Mouse (Mus musculus) neural tube, embryonic 11.5 days (tissue): ENCODE results near the gene Apoe. TPM values are rescaled to one million over a fixed set of nuclear protein-coding genes. Genes with fewer than 3 reads are reported as not detected.

Experiments
- ATAC-seq: fragments of 200-750 bp; cut with Nextera tagmentation; 2 replicates; pipeline ENCODE4 v1.8.0; 2017; ENCODE audit warnings: moderate number of reproducible peaks, mild to moderate bottlenecking, moderate TSS enrichment, moderate library complexity; ENCODE audit not compliant: insufficient read depth, low FRiP score, low TSS enrichment
- DNase-seq: peaks from one replicate; pipeline ENCODE4 v3.0.0-alpha.2; 2015; ENCODE audit warnings: low spot score
- H3K27ac ChIP-seq: fragments of 300-500 bp; sonication (generic); 2 replicates; pipeline ENCODE4 v1.5.1; 2014; ENCODE audit warnings: low read depth, mild to moderate bottlenecking, low read length
- H3K27me3 ChIP-seq: fragments of 300-500 bp; sonication (generic); 2 replicates; pipeline ENCODE4 v1.6.1; 2014; ENCODE audit warnings: mild to moderate bottlenecking, low read length, mixed read lengths; ENCODE audit not compliant: control insufficient read depth, insufficient read depth
- H3K36me3 ChIP-seq: fragments of 300-500 bp; sonication (generic); 2 replicates; pipeline ENCODE4 v1.6.1; 2014; ENCODE audit warnings: mild to moderate bottlenecking, low read length, moderate library complexity, mixed read lengths; ENCODE audit not compliant: control insufficient read depth, insufficient read depth
- H3K4me1 ChIP-seq: fragments of 300-500 bp; sonication (generic); 2 replicates; pipeline ENCODE4 v1.6.1; 2014; ENCODE audit warnings: low read length, mixed read lengths; ENCODE audit not compliant: control insufficient read depth, insufficient read depth
- H3K4me2 ChIP-seq: fragments of 300-500 bp; sonication (generic); 2 replicates; pipeline ENCODE4 v1.6.1; 2014; ENCODE audit warnings: low read depth, mild to moderate bottlenecking, moderate library complexity
- H3K4me3 ChIP-seq: fragments of 300-500 bp; sonication (generic); 2 replicates; pipeline ENCODE4 v1.5.1; 2014; ENCODE audit warnings: low read depth, low read length
- H3K9ac ChIP-seq: fragments of 300-500 bp; sonication (generic); 2 replicates; pipeline ENCODE4 v1.6.1; 2014; ENCODE audit warnings: mild to moderate bottlenecking, low read length
- H3K9me3 ChIP-seq: fragments of 300-500 bp; sonication (generic); 2 replicates; pipeline ENCODE4 v1.6.1; 2016; ENCODE audit warnings: low read length; ENCODE audit not compliant: control insufficient read depth
- WGBS: fragments of 180-500 bp; shearing (Covaris S2); extraction: QIAGEN DNeasy Blood & Tissue Kit; methylation state at CpG from one replicate; pipeline ENCODE4 v1.1.7; 2014; 5-methylcytosine and 5-hydroxymethylcytosine counted together
- polyA plus RNA-seq: library from polyadenylated mRNA; unstranded; fragments of >200 nt; fragmentation: Nextera tagmentation; extraction: Ambion mirVana; gene quantifications from 2 replicates; pipeline ENCODE4 v1.2.1, GENCODE M21; 2014

Gene Apoe
- polyA plus RNA-seq, 1 experiment from 2014 or later, result 125 TPM

DNA sequence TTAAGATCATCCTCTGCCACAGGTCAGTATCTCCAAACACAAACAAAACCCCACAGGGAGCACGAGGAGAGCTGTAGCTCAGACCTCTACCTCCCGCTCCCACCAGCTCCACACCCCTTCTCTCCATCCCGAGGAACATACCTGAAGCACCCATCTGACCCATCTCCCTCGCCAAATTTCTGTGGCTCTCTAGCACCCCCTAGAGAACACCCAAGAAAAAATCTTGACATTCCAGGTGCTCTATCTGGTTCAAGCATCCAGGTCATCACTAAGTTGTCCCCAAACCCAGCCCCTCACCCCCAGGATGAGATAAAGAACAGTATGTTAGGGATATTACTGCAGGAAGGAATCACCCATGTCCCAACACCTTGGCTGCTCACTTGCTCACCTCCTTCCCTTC lies 14.2 kb upstream of the Apoe start:
- Histone ChIP-seq H3K4me1 (peaks cover 7% of the 10 kb centered on the region), H3K27ac (no peak overlapping the region), H3K9me3 (no peaks in the 10 kb centered on the region), H3K36me3 (peaks cover 16% of the 10 kb centered on the region), H3K4me3 (no peak overlapping the region; the same call in 1 of the 2 replicates), H3K4me2 (no peak overlapping the region), H3K9ac (no peak overlapping the region), H3K27me3 (no peaks in the 10 kb centered on the region)
- ATAC-seq (no peak), DNase-seq (no peak)
- 57% methylated on average over 4 of the region's 4 CpGs for WGBS

DNA sequence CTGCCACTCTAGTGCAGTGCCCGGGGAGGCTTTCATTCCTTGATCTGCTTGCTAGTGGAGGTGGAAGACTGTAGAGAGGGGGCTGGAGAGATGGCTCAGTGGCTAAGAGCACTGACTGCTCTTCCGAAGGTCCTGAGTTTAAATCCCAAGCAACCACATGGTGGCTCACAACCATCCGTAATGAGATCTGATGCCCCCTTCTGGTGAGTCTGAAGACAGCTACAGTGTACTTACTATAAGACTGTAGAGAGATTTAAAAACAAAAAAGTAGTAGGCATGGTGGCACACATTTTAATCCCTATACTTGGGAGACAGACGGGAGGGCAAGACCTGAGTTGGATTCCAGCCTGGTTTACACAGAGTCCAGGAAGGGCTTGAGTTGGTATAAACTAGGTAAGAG lies 13.4 kb upstream of the Apoe start:
- Histone ChIP-seq H3K9me3 (no peaks in the 10 kb centered on the region), H3K4me3 (no peak overlapping the region), H3K27me3 (no peaks in the 10 kb centered on the region), H3K4me1 (peaks cover 7% of the 10 kb centered on the region), H3K36me3 (peaks cover 18% of the 10 kb centered on the region), H3K9ac (no peak overlapping the region), H3K27ac (no peak overlapping the region), H3K4me2 (no peak overlapping the region)
- 88% methylated on average over 4 of the region's 4 CpGs for WGBS
- ATAC-seq (no peak), DNase-seq (no peak)

DNA sequence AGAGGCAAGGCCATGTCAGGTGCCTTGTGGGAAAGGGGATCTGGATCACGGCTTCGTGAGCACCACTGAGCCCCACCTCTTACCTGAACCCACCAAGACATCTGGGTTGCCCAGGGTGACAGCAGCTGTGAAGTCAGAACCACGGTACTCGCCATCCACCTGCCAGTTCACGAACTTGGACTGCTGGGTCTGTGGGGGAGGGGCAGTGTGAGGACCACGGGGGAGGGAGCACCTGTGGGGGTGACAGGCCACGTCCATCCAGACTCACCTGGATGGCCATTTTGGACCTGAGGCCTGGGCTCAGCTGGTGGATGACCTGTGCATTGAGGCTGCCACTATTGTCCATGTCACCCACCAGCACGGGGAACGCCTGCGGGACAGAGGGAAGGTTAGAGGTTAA lies 11.7 kb upstream of the Apoe start:
- no peak overlapping the region for H3K4me2 ChIP-seq
- H3K27me3 ChIP-seq, result no peaks in the 10 kb centered on the region

DNA sequence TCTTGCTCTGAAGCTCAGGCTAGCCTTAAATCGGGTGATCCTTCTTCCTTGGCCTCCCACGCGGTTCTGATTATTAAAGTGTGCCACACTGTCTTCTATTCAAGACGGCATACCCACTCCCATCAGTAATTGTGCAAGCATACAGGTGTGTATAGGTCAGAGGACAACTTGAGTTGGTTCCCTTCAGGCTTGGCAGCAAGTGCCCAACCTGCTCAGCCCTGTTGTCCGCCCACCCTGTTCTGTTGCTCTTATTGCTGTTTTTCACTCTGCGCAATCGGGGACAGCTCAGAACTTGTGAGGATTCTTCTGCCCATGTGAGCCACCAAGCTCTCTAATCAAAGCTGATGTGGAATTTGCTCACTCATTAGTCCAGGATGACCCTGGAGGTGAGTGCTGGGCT lies 6.3 kb upstream of the Apoe start:
- ATAC-seq (no peak), DNase-seq (no peak)
- H3K4me1 ChIP-seq, result no peaks in the 10 kb centered on the region
- H3K9ac ChIP-seq, result no peak overlapping the region
- H3K36me3 ChIP-seq, result peaks cover 12% of the 10 kb centered on the region; the same call in 1 of the 2 replicates
- no peaks in the 10 kb centered on the region for H3K9me3 ChIP-seq
- no peak overlapping the region for H3K4me3 ChIP-seq
- H3K27me3 ChIP-seq, result no peaks in the 10 kb centered on the region
- H3K4me2 ChIP-seq, result no peak overlapping the region
- no peak overlapping the region for H3K27ac ChIP-seq
- 95% methylated on average over 7 of the region's 7 CpGs for WGBS

More for the DNA sequence above, 11.7 kb upstream of the Apoe start:
- H3K9me3 ChIP-seq, result no peaks in the 10 kb centered on the region
- no peak for DNase-seq
- WGBS, result 88% methylated on average over 10 of the region's 10 CpGs
- peaks cover 7% of the 10 kb centered on the region for H3K4me1 ChIP-seq
- H3K4me3 ChIP-seq, result no peak overlapping the region
- H3K36me3 ChIP-seq, result peaks cover 22% of the 10 kb centered on the region
- no peak overlapping the region for H3K27ac ChIP-seq
- no peak for ATAC-seq
- H3K9ac ChIP-seq, result no peak overlapping the region

DNA sequence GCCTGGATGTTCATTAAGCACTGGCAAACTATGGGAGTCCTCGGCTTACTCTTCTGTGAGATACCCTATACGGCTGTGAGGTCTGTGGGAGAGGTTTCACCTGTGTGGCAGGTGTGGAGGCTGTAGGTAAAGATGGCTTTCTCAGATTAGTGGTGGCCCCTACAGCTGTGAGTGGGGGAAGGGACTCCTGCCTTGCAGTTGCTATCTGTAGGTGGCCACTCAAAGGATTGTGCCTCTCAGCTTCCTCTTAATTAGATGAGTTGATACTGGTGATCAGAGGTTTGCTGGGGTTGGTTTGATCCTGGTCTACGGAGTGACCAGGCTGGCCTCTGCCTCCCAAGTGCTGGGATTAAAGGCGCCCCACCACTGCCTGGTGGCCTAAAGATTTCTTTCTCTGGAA lies 5.5 kb upstream of the Apoe start:
- no peak overlapping the region for H3K27ac ChIP-seq
- 87% methylated on average over 4 of the region's 4 CpGs for WGBS
- H3K4me3 ChIP-seq, result no peak overlapping the region
- no peaks in the 10 kb centered on the region for H3K9me3 ChIP-seq
- no peak for DNase-seq
- H3K36me3 ChIP-seq, result peaks cover 12% of the 10 kb centered on the region; the same call in 1 of the 2 replicates
- ATAC-seq, result no peak
- H3K4me1 ChIP-seq, result no peaks in the 10 kb centered on the region
- H3K9ac ChIP-seq, result no peak overlapping the region
- H3K27me3 ChIP-seq, result no peaks in the 10 kb centered on the region
- H3K4me2 ChIP-seq, result no peak overlapping the region

DNA sequence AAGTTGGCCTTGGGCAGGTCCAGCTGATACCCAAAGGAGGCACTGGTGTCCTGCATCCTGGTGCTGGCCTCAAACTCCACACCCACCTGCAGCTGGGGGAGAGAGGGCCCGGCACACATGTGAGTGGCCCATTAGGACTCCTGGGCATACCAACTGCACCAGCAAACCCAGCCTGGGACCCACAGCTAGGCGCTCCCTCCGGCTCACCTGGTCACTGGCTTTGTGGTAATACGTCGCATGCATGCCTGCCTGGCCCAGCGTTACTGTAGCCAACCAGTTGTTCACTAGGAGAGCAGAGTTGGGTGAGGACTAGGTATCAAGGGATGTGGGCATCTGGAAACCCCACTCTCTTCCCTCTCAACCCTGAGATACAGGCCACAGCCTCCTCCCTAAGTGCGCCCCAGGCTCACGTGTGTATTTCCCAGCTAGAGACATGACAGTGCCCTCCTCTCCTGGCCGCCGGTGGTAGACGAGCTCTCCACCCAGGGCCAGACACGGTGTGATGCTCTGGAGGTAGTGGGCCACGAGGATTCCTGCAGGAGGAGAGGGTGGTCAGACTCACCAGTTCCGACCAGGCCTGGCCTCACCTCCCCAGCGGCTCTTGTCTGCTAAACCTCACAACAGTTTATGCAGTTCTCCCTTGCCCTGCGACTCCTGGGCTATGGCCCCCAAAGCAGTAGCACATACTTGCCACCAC lies 4.0 kb upstream of the Apoe start:
- H3K27ac ChIP-seq, result no peak overlapping the region
- no peak overlapping the region for H3K9ac ChIP-seq
- no peaks in the 10 kb centered on the region for H3K27me3 ChIP-seq
- WGBS, result 92% methylated on average over 16 of the region's 16 CpGs
- no peak overlapping the region for H3K4me2 ChIP-seq
- no peak for ATAC-seq
- H3K36me3 ChIP-seq, result peaks cover 6% of the 10 kb centered on the region; the same call in 1 of the 2 replicates
- H3K4me3 ChIP-seq, result no peak overlapping the region
- no peaks in the 10 kb centered on the region for H3K9me3 ChIP-seq
- H3K4me1 ChIP-seq, result 0 out of 2 replicates have a peak, but pooled peaks cover 7% of the 10 kb centered on the region
- no peak for DNase-seq

DNA sequence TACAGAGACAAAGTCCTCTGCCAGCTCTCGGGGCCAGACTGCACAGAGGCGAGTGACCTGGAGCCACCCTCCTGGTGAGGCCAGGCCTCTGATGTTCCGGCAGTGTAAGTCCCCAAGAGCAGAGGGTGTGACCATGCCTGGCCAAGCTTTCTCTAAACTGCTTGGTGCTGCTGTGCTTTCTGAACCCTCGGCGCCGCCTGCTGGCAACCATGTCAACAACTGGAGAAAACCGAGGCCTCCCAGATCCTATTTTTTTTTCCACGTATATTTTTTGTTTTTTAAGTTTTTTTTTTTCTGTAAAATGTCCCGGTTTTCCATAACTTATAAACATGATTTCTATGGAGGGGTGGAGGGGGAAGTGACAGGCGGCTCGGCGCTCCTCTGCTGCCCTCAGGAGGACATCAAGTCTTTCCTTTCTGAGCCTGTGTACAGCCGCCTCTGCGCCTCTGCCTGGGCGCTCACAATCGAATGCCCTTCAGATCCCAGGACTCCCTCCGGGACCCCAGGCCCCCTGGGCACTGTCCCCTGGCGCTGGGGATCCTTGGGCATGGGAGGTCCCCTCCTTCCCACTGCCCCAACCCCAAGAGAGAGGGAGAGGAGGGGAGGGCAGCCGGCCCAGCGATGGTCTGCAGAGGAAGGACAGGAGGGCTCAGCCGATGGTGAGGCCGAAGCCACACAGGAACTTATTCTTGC lies 2.2 kb upstream of the Apoe start:
- no peaks in the 10 kb centered on the region for H3K9me3 ChIP-seq
- H3K27ac ChIP-seq, result no peak overlapping the region
- no peak for ATAC-seq
- 0 out of 2 replicates have a peak, but pooled peaks cover 7% of the 10 kb centered on the region for H3K4me1 ChIP-seq
- H3K4me2 ChIP-seq, result no peak overlapping the region
- H3K9ac ChIP-seq, result no peak overlapping the region; the same call in 1 of the 2 replicates
- DNase-seq, result peak; percentile 71
- no peak overlapping the region for H3K4me3 ChIP-seq
- no peaks in the 10 kb centered on the region for H3K27me3 ChIP-seq
- 32% methylated on average over 22 of the region's 22 CpGs for WGBS
- peaks cover 6% of the 10 kb centered on the region; the same call in 1 of the 2 replicates for H3K36me3 ChIP-seq

DNA sequence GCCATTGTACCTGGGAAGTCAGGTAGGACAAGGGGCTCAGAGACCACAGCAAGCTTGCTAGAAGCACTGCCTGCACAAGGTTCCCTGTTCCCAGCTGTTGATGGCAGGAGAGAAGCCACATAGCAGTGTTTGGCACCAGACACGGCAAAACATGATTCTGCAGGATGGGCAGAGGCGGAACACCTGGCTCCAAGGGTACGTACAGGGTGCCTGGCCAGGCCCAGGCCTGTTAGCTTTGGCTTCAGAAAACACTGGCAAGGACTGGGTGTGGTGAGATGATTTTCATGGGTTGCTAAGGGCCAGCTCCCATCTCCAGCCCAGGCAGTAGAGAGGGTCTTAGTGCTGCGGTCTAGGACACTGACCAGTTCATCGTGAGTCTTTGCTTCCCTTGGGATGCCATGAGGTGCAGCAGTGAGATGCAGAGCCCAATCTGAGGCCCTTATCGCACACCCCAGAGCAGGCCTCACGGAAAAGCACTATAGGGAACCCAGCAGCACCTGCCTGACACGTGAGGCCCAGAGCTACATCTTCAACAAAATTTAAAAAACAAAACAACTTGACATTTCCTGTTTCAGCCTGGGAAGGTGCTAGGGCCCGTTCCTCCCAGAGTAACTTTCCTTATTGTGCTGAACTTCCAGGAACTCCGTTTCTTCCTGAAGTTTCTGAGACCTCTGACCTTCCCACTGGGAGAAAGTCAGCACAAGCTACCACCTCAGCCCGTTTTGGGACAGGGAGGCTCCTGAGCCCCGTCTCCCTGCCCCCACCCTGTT lies 1.5 kb upstream of the Apoe start:
- DNase-seq (no peak), ATAC-seq (no peak)
- H3K27me3 ChIP-seq, result no peaks in the 10 kb centered on the region
- no peak overlapping the region for H3K27ac ChIP-seq
- H3K36me3 ChIP-seq, result 0 out of 2 replicates have a peak, but pooled peaks cover 4% of the 10 kb centered on the region
- H3K4me3 ChIP-seq, result no peak overlapping the region
- H3K9ac ChIP-seq, result no peak overlapping the region
- no peak overlapping the region for H3K4me2 ChIP-seq
- WGBS, result 65% methylated on average over 12 of the region's 12 CpGs
- 0 out of 2 replicates have a peak, but pooled peaks cover 7% of the 10 kb centered on the region for H3K4me1 ChIP-seq
- H3K9me3 ChIP-seq, result no peaks in the 10 kb centered on the region
